Comparison of ENCODE assay signal across 8 mouse cellular contexts in the genomic region with DNA sequence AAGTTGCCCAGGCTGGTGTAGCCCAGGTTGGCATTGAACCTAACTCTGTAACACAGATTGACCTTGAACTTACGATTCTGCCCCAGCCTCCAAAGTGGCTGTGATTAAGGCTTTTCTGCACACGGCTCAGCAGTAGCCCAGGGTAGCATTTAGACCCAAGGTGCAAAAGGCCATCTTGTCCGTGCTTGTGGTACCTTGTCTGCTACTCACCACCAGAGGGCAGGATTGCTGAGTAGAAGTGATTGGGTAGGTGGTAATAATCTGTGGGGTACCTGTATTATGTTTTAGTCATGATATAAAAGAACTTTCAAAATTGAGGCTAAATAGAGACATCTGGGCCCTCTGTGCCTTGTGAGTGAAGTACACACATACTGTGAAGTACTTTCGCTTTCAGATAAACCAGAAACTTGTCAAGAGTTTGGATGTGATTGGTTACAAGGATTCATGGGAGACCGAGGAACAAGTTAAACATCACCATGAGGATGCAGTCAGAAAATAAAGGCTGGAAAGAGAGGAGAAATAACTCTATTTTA. TPM values are rescaled to one million over a fixed set of nuclear protein-coding genes. Genes with fewer than 3 reads are reported as not detected.
DNase-seq lines count a peak whose midpoint lies in the region; ATAC-seq and TF ChIP-seq lines count a peak whose summit lies in the region.

No protein-coding gene starts in this region.

- 69% methylated on average over 5 of the region's 5 CpGs for WGBS in liver, embryonic 14.5 days (ENCODE audit: insufficient replicate concordance)
- WGBS in lung, postnatal 0 days: 75% methylated on average over 5 of the region's 5 CpGs
- WGBS in thymus, adult 2 months: 70% methylated on average over 5 of the region's 5 CpGs

- H3K4me2 ChIP-seq in liver, embryonic 14.5 days (ENCODE audit: low read depth): no peak overlapping the region
- no peak overlapping the region for H3K4me2 ChIP-seq in lung, postnatal 0 days (replicated peaks; ENCODE audit: low read depth, low read length)

- ATAC-seq in liver, embryonic 14.5 days (ENCODE audit: insufficient read depth): no peak
- ATAC-seq in lung, postnatal 0 days: no peak

- TF ChIP-seq CTCF in liver, embryonic 14.5 days (IDR thresholded peaks at IDR 0.05; ENCODE audit: low read depth): peak; percentile 71
- TF ChIP-seq CTCF in lung, postnatal 0 days (IDR thresholded peaks at IDR 0.05): peak; percentile 77
- no peak for TF ChIP-seq CTCF in thymus, adult 2 months (IDR thresholded peaks at IDR 0.05; ENCODE audit: borderline replicate concordance, control insufficient read depth, extremely low read depth, insufficient read depth, low read length, poor library complexity)

- H3K4me1 ChIP-seq in liver, embryonic 14.5 days (replicated peaks; ENCODE audit: control insufficient read depth in 2 of 2, insufficient read depth in 2 of 2, low read length in 1 of 2): no peaks in the 10 kb centered on the region
- no peaks in the 10 kb centered on the region for H3K4me1 ChIP-seq in lung, postnatal 0 days (ENCODE audit: insufficient read depth, low read depth, low read length)
- H3K4me1 ChIP-seq in thymus, adult 2 months (replicated peaks; ENCODE audit: control insufficient read depth, insufficient read depth, low read length): peaks cover 6% of the 10 kb centered on the region

- no peak overlapping the region for H3K9ac ChIP-seq in liver, embryonic 14.5 days (replicated peaks)
- no peak overlapping the region for H3K9ac ChIP-seq in lung, postnatal 0 days (replicated peaks; ENCODE audit: low read depth)

- peak; percentile 32 to 82 for DNase-seq in adrenal gland, adult (ENCODE audit: inconsistent age in 2 of 2, low spot score in 1 of 2)
- DNase-seq in adrenal gland, postnatal 4 days (ENCODE audit: low spot score in 2 of 2): no peak
- peak; percentile 7 to 9 (median 9) for DNase-seq in liver, embryonic 14.5 days (ENCODE audit: low read depth in 3 of 3, low spot score in 3 of 3)
- DNase-seq in liver: no peak
- peak; percentile 69 for DNase-seq in adrenal gland, postnatal 14 days
- DNase-seq in heart, postnatal 4 days: peak; percentile 50
- DNase-seq in lung, postnatal 0 days (ENCODE audit: low spot score): peak; percentile 33
- peak; percentile 76 for DNase-seq in thymus, adult 2 months

- no peak for TF ChIP-seq EP300 in liver, embryonic 14.5 days (IDR thresholded peaks at IDR 0.05; ENCODE audit: low read depth)
- no peak for TF ChIP-seq EP300 in lung, postnatal 0 days (IDR thresholded peaks at IDR 0.05)

- H3K4me3 ChIP-seq in liver, embryonic 14.5 days (ENCODE audit: insufficient read depth in 1 of 2, low read depth in 2 of 2, low read length in 2 of 2): no peak overlapping the region
- H3K4me3 ChIP-seq in lung, postnatal 0 days (ENCODE audit: low read depth, low read length): no peak overlapping the region
- no peak overlapping the region for H3K4me3 ChIP-seq in thymus, adult 2 months (ENCODE audit: control insufficient read depth, insufficient read depth, low read length)

- no peaks in the 10 kb centered on the region for H3K9me3 ChIP-seq in liver, embryonic 14.5 days (ENCODE audit: control insufficient read depth, low read length)
- no peaks in the 10 kb centered on the region for H3K9me3 ChIP-seq in lung, postnatal 0 days (ENCODE audit: low read length)

- H3K27ac ChIP-seq in liver, embryonic 14.5 days: no peak overlapping the region
- H3K27ac ChIP-seq in lung, postnatal 0 days (ENCODE audit: low read length): no peak overlapping the region
- no peak overlapping the region for H3K27ac ChIP-seq in thymus, adult 2 months (ENCODE audit: control insufficient read depth, insufficient read depth, low read length)

- peaks cover 21% of the 10 kb centered on the region for H3K36me3 ChIP-seq in liver, embryonic 14.5 days (replicated peaks; ENCODE audit: control insufficient read depth, insufficient read depth, low read depth)
- H3K36me3 ChIP-seq in lung, postnatal 0 days (ENCODE audit: insufficient read depth, low read length): peaks cover 22% of the 10 kb centered on the region
- H3K36me3 ChIP-seq in thymus, adult 2 months (ENCODE audit: control insufficient read depth, insufficient read depth, low read length): peaks cover 27% of the 10 kb centered on the region

- no peak for TF ChIP-seq POLR2A in thymus, adult 2 months (IDR thresholded peaks at IDR 0.05; ENCODE audit: control insufficient read depth, extremely low read depth, insufficient read depth, low read length, poor library complexity)

- H3K27me3 ChIP-seq in liver, embryonic 14.5 days (ENCODE audit: control insufficient read depth, insufficient read depth, low read length): no peaks in the 10 kb centered on the region
- no peaks in the 10 kb centered on the region for H3K27me3 ChIP-seq in lung, postnatal 0 days (replicated peaks; ENCODE audit: insufficient read depth, low read length)
- no peaks in the 10 kb centered on the region for H3K27me3 ChIP-seq in thymus, adult 2 months (ENCODE audit: control insufficient read depth, insufficient read depth, low read length)

RNA-seq across cellular contexts. Expression of a gene that starts 37.3 kb away (rescaled TPM):
- total RNA-seq in adrenal gland, postnatal 4 days (2021): under 1 TPM; 0.59 to 0.76 TPM
- polyA plus RNA-seq in liver, embryonic 14.5 days (2012; rRNA removed): 0.79 and 0.81 TPM in 2 replicates
- 1.0 and 1.1 TPM in 2 replicates for polyA plus RNA-seq in liver, embryonic 14.5 days (2014; fragmentation: Nextera tagmentation; extraction: Ambion mirVana)
- 1.1 and 7.1 TPM in 2 replicates for total RNA-seq in adrenal gland, postnatal 14 days (2021)
- under 1 TPM; 0.26 to 0.34 TPM for total RNA-seq in heart, postnatal 4 days (2021)
- 0.90 and 0.98 TPM in 2 replicates for polyA plus RNA-seq in lung, postnatal 0 days (2015; fragmentation: Nextera tagmentation; extraction: Ambion mirVana)
- 132 and 135 TPM in 2 replicates for polyA plus RNA-seq in thymus, adult 2 months (2012; rRNA removed)

Comparison
In these comparisons a context has a peak if more than half of its experiments do, and no peak if none do; other contexts are left out.
1. DNase-seq: peak in adrenal gland, adult (2 of 2), liver, embryonic 14.5 days (3 of 3), adrenal gland, postnatal 14 days (single experiment), heart, postnatal 4 days (single experiment), lung, postnatal 0 days (single experiment) and thymus, adult 2 months (single experiment); none in adrenal gland, postnatal 4 days (0 of 2) and liver (single experiment).